Mouse (Mus musculus): Measurements from ENCODE around the gene Tbc1d8b. TPM values are rescaled to one million over a fixed set of nuclear protein-coding genes. Genes with fewer than 3 reads are reported as not detected.

Tbc1d8b gene
- polyA plus RNA-seq, 1 experiment = 6.1 TPM

DNA sequence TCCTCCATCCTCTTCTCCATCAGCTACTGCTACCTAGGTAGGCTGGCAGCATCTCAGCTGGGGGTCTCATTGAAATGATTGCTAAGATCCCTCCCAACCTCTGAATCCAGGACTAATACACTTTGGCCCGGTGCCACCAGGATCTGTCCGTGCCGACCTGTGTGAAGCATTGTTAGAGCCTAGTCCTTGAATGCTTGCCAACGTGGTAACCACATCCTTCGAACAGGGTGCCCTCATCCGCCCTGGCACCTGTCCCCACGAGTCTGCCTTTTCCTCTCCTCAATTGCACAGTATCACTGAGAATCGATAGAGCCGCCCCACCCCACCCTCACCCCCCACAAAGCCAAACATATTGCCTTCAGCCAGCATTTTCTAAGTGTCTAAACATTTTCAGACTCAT, 113.1 kb downstream of the Tbc1d8b start:
- Histone ChIP-seq H3K27ac (replicated peaks; ENCODE audit: low read depth, low read length) (no peak overlapping the region), H3K4me1 (ENCODE audit: control insufficient read depth, insufficient read depth, insufficient read length, low read length) (no peaks in the 10 kb centered on the region; the same call in 1 of the 2 replicates), H3K4me3 (ENCODE audit: insufficient read depth, low read depth, low read length) (no peak overlapping the region)

DNA sequence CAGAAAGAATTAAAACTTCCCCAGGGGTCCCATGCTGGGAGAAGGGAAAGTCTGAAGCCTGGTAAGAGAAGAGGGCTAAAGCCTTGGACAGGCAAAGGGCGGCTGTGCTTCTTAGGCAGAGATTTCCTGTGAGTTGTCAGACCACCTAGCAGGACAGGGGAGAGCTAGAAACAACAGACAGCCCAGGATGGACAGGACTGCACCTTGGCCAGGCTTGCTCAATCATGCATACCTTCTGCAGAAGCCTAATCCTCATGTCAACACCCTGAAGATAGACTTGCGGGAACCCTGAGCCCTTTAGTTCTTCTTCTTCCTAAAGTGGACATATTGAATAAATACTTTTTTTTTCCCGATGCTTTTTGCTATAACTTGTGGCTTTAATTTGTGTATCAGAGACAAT, 115.2 kb downstream of the Tbc1d8b start:
- Histone ChIP-seq H3K4me1 (ENCODE audit: control insufficient read depth, insufficient read depth, insufficient read length, low read length) (no peaks in the 10 kb centered on the region; the same call in 1 of the 2 replicates), H3K4me3 (ENCODE audit: insufficient read depth, low read depth, low read length) (no peak overlapping the region), H3K27ac (replicated peaks; ENCODE audit: low read depth, low read length) (no peak overlapping the region)

DNA sequence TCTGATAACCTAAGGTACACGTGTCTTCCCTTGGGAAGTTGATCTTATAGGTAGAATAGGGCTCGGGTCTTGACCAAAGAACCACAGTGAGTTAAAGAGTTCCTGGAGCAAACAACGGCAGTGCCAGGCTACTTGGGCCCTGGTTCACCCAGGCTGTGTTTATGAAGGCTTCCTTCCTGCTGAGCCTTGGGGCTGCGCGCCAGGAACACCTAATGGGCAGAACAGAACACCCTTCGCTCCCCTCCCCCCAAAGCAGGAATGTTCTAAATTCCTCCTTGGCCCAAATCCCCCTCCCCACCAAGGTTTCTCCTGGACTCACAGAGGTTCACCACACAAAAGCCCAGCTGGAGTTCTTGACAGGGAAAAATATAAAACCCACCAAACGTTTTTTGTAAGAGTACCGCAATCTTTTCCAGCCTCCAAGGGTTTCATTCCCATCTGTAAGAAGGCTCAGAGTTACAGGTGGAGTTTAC, 115.6 kb downstream of the Tbc1d8b start, which contains the start of gene Cldn2:
Gene Cldn2 (plus strand): TSS at position 423 of the 473 bp plus-strand sequence.
- Histone ChIP-seq H3K4me1 (ENCODE audit: control insufficient read depth, insufficient read depth, insufficient read length, low read length) (no peaks in the 10 kb centered on the region; the same call in 1 of the 2 replicates), H3K4me3 (ENCODE audit: insufficient read depth, low read depth, low read length) (no peak within 1 kb of the TSS)

More for the DNA sequence above, 115.6 kb downstream of the Tbc1d8b start, which contains the start of gene Cldn2:
- H3K27ac ChIP-seq (replicated peaks; ENCODE audit: low read depth, low read length) = no peak within 1 kb of the TSS

Other genes starting within 250 kb of the Tbc1d8b start
- not detected in 2 replicates for gene D330045A20Rik, start 204.6 kb upstream of the Tbc1d8b start, polyA plus RNA-seq (2012; ENCODE audit: insufficient read depth, insufficient read length, missing spikeins)
- 1.9 and 2.7 TPM in 2 replicates for gene Rnf128, start 121.7 kb upstream of the Tbc1d8b start, polyA plus RNA-seq (2012; ENCODE audit: insufficient read depth, insufficient read length, missing spikeins)
- not detected in 2 replicates for gene Gm15013, start 29.5 kb downstream of the Tbc1d8b start, polyA plus RNA-seq (2012; ENCODE audit: insufficient read depth, insufficient read length, missing spikeins)
- gene Ripply1, start 97.4 kb downstream of the Tbc1d8b start, polyA plus RNA-seq (2012; ENCODE audit: insufficient read depth, insufficient read length, missing spikeins) = not detected in 2 replicates
- gene Cldn2, start 115.8 kb downstream of the Tbc1d8b start, polyA plus RNA-seq (2012; ENCODE audit: insufficient read depth, insufficient read length, missing spikeins) = not detected in 2 replicates
- gene Morc4, start 186.7 kb downstream of the Tbc1d8b start, polyA plus RNA-seq (2012; ENCODE audit: insufficient read depth, insufficient read length, missing spikeins) = 7.7 and 9.7 TPM in 2 replicates

Data from brown adipose tissue, adult 24 weeks (tissue).